Mouse (Mus musculus) CD4-positive naive resting alpha-beta T cell, adult 57 days (primary cell): ENCODE results near the gene Abca13. TPM values are rescaled to one million over a fixed set of nuclear protein-coding genes. Genes with fewer than 3 reads are reported as not detected.

Experiments used
- total RNA-seq: library from RNA; stranded (reverse); gene quantifications from one replicate; pipeline ENCODE4 v1.2.4, GENCODE M21; 2023

Gene Abca13
- total RNA-seq = 0.03 TPM

GRCm38 (mm10) chr11:9191555-9192131 is at the start of gene Abca13:
Gene Abca13 (plus strand): TSS chr11:9191942.

Other genes starting within 250 kb of the Abca13 start
- 0.09 TPM for gene Pkd1l1, start 218.7 kb upstream of the Abca13 start, total RNA-seq
- gene Hus1, start 180.8 kb upstream of the Abca13 start, total RNA-seq = 10.7 TPM
- not detected for gene Gm11992, start 143.3 kb upstream of the Abca13 start, total RNA-seq
- gene Sun3, start 143.0 kb upstream of the Abca13 start, total RNA-seq = not detected
- not detected for gene Upp1, start 73.8 kb upstream of the Abca13 start, total RNA-seq